Mouse (Mus musculus) MEL (cell line): ENCODE measurements around the gene Isoc2b. TPM values are rescaled to one million over a fixed set of nuclear protein-coding genes. Genes with fewer than 3 reads are reported as not detected.

Source experiments
- DNase-seq: peaks from one replicate; pipeline ENCODE4 v3.0.0; 2011; ENCODE audit warnings: low read depth, low spot score
- H3K27ac ChIP-seq: 2 replicates; pipeline ENCODE4 v1.5.1; 2012; ENCODE audit warnings: low read depth, mild to moderate bottlenecking, control low read depth, low read length, moderate library complexity; ENCODE audit not compliant: control insufficient read depth
- H3K27me3 ChIP-seq, 2 experiments: fragments of 150-350 bp in 1 of 2; sonication (generic) in 1 of 2; 2 replicates each; pipeline ENCODE4 v1.6.1; 2012; ENCODE audit warnings: low read length in 2 of 2, mild to moderate bottlenecking in 2 of 2, improper control_type of control experiment in 1 of 2, moderate library complexity in 1 of 2; ENCODE audit not compliant: insufficient read depth in 2 of 2, control insufficient read depth in 1 of 2
- H3K36me3 ChIP-seq, 2 experiments: 2 replicates each; pipeline ENCODE4 v1.6.1; 2012 to 2014; ENCODE audit warnings: low read length in 2 of 2, improper control_type of control experiment in 1 of 2, inconsistent platforms in 1 of 2, mild to moderate bottlenecking in 1 of 2; ENCODE audit not compliant: insufficient read depth in 2 of 2, control insufficient read depth in 1 of 2
- H3K4me1 ChIP-seq, 2 experiments: fragments of 150-350 bp in 1 of 2; sonication (generic) in 1 of 2; 2 replicates each; pipeline ENCODE4 v1.6.1; 2012; ENCODE audit warnings: low read length in 2 of 2, improper control_type of control experiment in 1 of 2, mild to moderate bottlenecking in 1 of 2; ENCODE audit not compliant: insufficient read depth in 2 of 2, control insufficient read depth in 1 of 2
- H3K4me3 ChIP-seq, 2 experiments: fragments of 150-350 bp in 1 of 2; sonication (generic) in 1 of 2; 2 replicates each; pipeline ENCODE4 v1.5.1; 2012; ENCODE audit warnings: low read depth in 2 of 2, low read length in 2 of 2, mild to moderate bottlenecking in 2 of 2, moderate library complexity in 2 of 2, control low read depth in 1 of 2, improper control_type of control experiment in 1 of 2; ENCODE audit not compliant: control insufficient read depth in 1 of 2, insufficient read depth in 1 of 2
- H3K79me2 ChIP-seq: 2 replicates; pipeline ENCODE4 v1.6.1; 2012; ENCODE audit warnings: mild to moderate bottlenecking, low read length, moderate library complexity; ENCODE audit not compliant: control insufficient read depth, poor library complexity, insufficient read depth
- H3K9ac ChIP-seq: 2 replicates; pipeline ENCODE4 v1.6.1; 2012; ENCODE audit warnings: low read depth, mild to moderate bottlenecking, control low read depth, low read length, moderate library complexity; ENCODE audit not compliant: control insufficient read depth, poor library complexity, severe bottlenecking
- H3K9me3 ChIP-seq: fragments of 150-350 bp; sonication (generic); replicated peaks from 2 replicates; pipeline ENCODE4 v1.6.1; 2012; ENCODE audit warnings: mild to moderate bottlenecking, low read length, improper control_type of control experiment, moderate library complexity; ENCODE audit not compliant: insufficient read depth
- BHLHE40 ChIP-seq: IDR thresholded peaks from 2 replicates; pipeline ENCODE4 v1.6.1; 2012; ENCODE audit warnings: low read depth, mild to moderate bottlenecking, inconsistent platforms, low read length, improper control_type of control experiment, borderline replicate concordance
- E2F4 ChIP-seq: IDR thresholded peaks from 2 replicates; pipeline ENCODE4 v1.6.1; 2011; ENCODE audit warnings: low read depth, low read length, improper control_type of control experiment, borderline replicate concordance
- EP300 ChIP-seq, 2 experiments: IDR thresholded peaks; 2 replicates each; pipeline ENCODE4 v1.6.1; 2011; ENCODE audit warnings: improper control_type of control experiment in 2 of 2, low read length in 2 of 2, low read depth in 1 of 2, mild to moderate bottlenecking in 1 of 2
- GABPA ChIP-seq: IDR thresholded peaks from 2 replicates; pipeline ENCODE4 v1.6.1; 2012; ENCODE audit warnings: low read depth, mild to moderate bottlenecking, inconsistent platforms, low read length, improper control_type of control experiment, moderate library complexity
- KAT2A ChIP-seq: conservative IDR thresholded peaks from 2 replicates; pipeline ENCODE4 v1.6.1; 2012; ENCODE audit warnings: low read depth, low read length, improper control_type of control experiment, inconsistent platforms
- MAX ChIP-seq: IDR thresholded peaks from 2 replicates; pipeline ENCODE4 v1.6.1; 2011; ENCODE audit warnings: low read length, improper control_type of control experiment
- MAZ ChIP-seq: IDR thresholded peaks from 2 replicates; pipeline ENCODE4 v1.6.1; 2012; ENCODE audit warnings: low read depth, mild to moderate bottlenecking, inconsistent platforms, low read length, improper control_type of control experiment
- MEF2A ChIP-seq: IDR thresholded peaks from 2 replicates; pipeline ENCODE4 v1.6.1; 2014; ENCODE audit warnings: low read depth, mild to moderate bottlenecking, inconsistent platforms, low read length, improper control_type of control experiment; ENCODE audit not compliant: poor library complexity, insufficient replicate concordance, severe bottlenecking; ENCODE audit errors: extremely low read depth
- MYC ChIP-seq: IDR thresholded peaks from 2 replicates; pipeline ENCODE4 v1.6.1; 2011; ENCODE audit warnings: low read depth, mild to moderate bottlenecking, low read length, improper control_type of control experiment, moderate library complexity
- POLR2A ChIP-seq, 2 experiments: IDR thresholded peaks; 2 replicates each; pipeline ENCODE4 v1.6.1; 2011 to 2012; ENCODE audit warnings: low read length in 2 of 2, mild to moderate bottlenecking in 2 of 2, control low read depth in 1 of 2, improper control_type of control experiment in 1 of 2, low read depth in 1 of 2, moderate library complexity in 1 of 2; ENCODE audit not compliant: control insufficient read depth in 1 of 2, insufficient read depth in 1 of 2, poor library complexity in 1 of 2
- POLR2AphosphoS5 ChIP-seq: IDR thresholded peaks from 2 replicates; pipeline ENCODE4 v1.6.1; 2012; ENCODE audit warnings: low read depth, borderline replicate concordance, mild to moderate bottlenecking, inconsistent platforms, low read length, moderate library complexity, mixed read lengths
- SIN3A ChIP-seq: IDR thresholded peaks from 2 replicates; pipeline ENCODE4 v1.6.1; 2012; ENCODE audit warnings: low read length, improper control_type of control experiment, inconsistent platforms
- SMC3 ChIP-seq: IDR thresholded peaks from 2 replicates; pipeline ENCODE4 v1.6.1; 2011; ENCODE audit warnings: low read depth, low read length, improper control_type of control experiment
- TBP ChIP-seq: IDR thresholded peaks from 2 replicates; pipeline ENCODE4 v1.8.0; 2011; ENCODE audit warnings: low read depth, low read length, improper control_type of control experiment
- TCF12 ChIP-seq: IDR thresholded peaks from 2 replicates; pipeline ENCODE4 v1.6.1; 2014; ENCODE audit warnings: low read depth, mild to moderate bottlenecking, inconsistent platforms, low read length, improper control_type of control experiment, moderate library complexity
- USF2 ChIP-seq, 2 experiments: IDR thresholded peaks; 2 replicates each; pipeline ENCODE4 v1.6.1; 2011 to 2012; ENCODE audit warnings: improper control_type of control experiment in 2 of 2, low read length in 2 of 2, borderline replicate concordance in 1 of 2, inconsistent platforms in 1 of 2, low read depth in 1 of 2, mild to moderate bottlenecking in 1 of 2; ENCODE audit not compliant: insufficient read depth in 1 of 2
- ZC3H11A ChIP-seq: IDR thresholded peaks from 2 replicates; pipeline ENCODE4 v1.6.1; 2012; ENCODE audit warnings: low read depth, mild to moderate bottlenecking, inconsistent platforms, low read length, improper control_type of control experiment
- ZKSCAN1 ChIP-seq: IDR thresholded peaks from 2 replicates; pipeline ENCODE4 v1.6.1; 2012; ENCODE audit warnings: low read depth, mild to moderate bottlenecking, inconsistent platforms, low read length, improper control_type of control experiment, moderate library complexity
- polyA plus RNA-seq, 2 experiments: library from polyadenylated mRNA; stranded (reverse) in 1 of 2; unstranded in 1 of 2; fragments of >175 nt in 1 of 2; fragments of >200 nt in 1 of 2; gene quantifications; 2 replicates each; pipeline versions ENCODE4 v1.2.1 to v1.2.4; 2012; ENCODE audit warnings: low replicate concordance in 2 of 2, low read depth in 1 of 2; ENCODE audit not compliant: insufficient read length in 2 of 2, insufficient read depth in 1 of 2, missing spikeins in 1 of 2
- total RNA-seq: library from RNA; depleted of rRNA; stranded (reverse); fragments of 300-350 nt; gene quantifications from 2 replicates; pipeline ENCODE4 v1.2.3, GENCODE M21; 2012

Gene Isoc2b
- total and polyA plus RNA-seq, 3 experiments: 2.8 to 3.0 TPM; not detected in 1

DNA sequence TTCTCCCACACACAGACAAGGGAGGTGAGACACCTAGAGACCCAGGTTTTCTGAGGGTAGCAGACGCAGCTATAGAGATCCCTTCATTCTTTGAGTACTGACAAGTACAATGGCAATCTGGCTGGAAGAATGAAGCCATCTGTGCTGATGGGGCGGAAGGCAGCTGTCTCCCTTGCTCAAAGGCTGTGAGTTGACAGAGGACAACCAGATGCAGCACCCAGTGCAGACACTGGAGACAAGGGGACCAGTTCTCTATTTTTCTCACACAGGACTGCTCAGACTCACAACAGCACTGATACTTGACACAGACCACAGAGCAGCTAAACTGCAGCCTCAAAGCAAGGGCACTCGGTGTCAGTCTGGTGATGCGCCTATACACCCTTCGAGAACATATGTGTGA is 28.0 kb downstream of the Isoc2b start:
- H3K4me1 ChIP-seq: no peaks in the 10 kb centered on the region
- no peaks in the 10 kb centered on the region for H3K36me3 ChIP-seq
- H3K79me2 ChIP-seq: no peaks in the 10 kb centered on the region
- H3K9ac ChIP-seq: no peak overlapping the region
- TF ChIP-seq TCF12 (no peak), POLR2A (IDR thresholded peaks at IDR 0.05; ENCODE audit: control insufficient read depth in 1 of 2, insufficient read depth in 1 of 2, low read depth in 1 of 2, low read length in 2 of 2, poor library complexity in 1 of 2) (no peak), KAT2A (no peak), MEF2A (no peak), BHLHE40 (no peak), USF2 (IDR thresholded peaks at IDR 0.05; ENCODE audit: borderline replicate concordance in 1 of 2, insufficient read depth in 1 of 2, low read depth in 1 of 2, low read length in 2 of 2) (no peak), GABPA (no peak), POLR2AphosphoS5 (no peak), E2F4 (no peak)
- no peaks in the 10 kb centered on the region for H3K27me3 ChIP-seq
- H3K9me3 ChIP-seq: no peaks in the 10 kb centered on the region
- no peak overlapping the region for H3K4me3 ChIP-seq
- no peak overlapping the region for H3K27ac ChIP-seq
- DNase-seq: no peak

GRCm38 (mm10) chr7:4837639-4838038 is 32.4 kb downstream of the Isoc2b start:
- no peaks in the 10 kb centered on the region for H3K79me2 ChIP-seq
- no peak overlapping the region for H3K4me3 ChIP-seq
- no peaks in the 10 kb centered on the region for H3K4me1 ChIP-seq
- H3K36me3 ChIP-seq: no peaks in the 10 kb centered on the region
- H3K27me3 ChIP-seq: no peaks in the 10 kb centered on the region; a peak in 2 of 4 replicates
- no peak for DNase-seq
- no peak overlapping the region for H3K9ac ChIP-seq
- no peak overlapping the region for H3K27ac ChIP-seq
- no peaks in the 10 kb centered on the region for H3K9me3 ChIP-seq
- TF ChIP-seq SIN3A (no peak), ZKSCAN1 (no peak), EP300 (IDR thresholded peaks at IDR 0.05; ENCODE audit: low read depth in 1 of 2, low read length in 2 of 2) (no peak), MYC (no peak), ZC3H11A (no peak), MAX (no peak), MAZ (no peak), TBP (no peak), SMC3 (no peak), E2F4 (no peak)
